Mouse (Mus musculus) hindbrain, embryonic 14.5 days (tissue): ENCODE data around the gene Vsir. TPM values are rescaled to one million over a fixed set of nuclear protein-coding genes. Genes with fewer than 3 reads are reported as not detected.

Experiments used
- ATAC-seq: fragments of 200-750 bp; cut with Nextera tagmentation; 2 replicates; pipeline ENCODE4 v1.8.0; 2017; ENCODE audit warnings: moderate number of reproducible peaks, mild to moderate bottlenecking, moderate TSS enrichment, moderate library complexity; ENCODE audit not compliant: low FRiP score
- DNase-seq: peaks from one replicate; pipeline ENCODE4 v3.0.0-alpha.2; 2015; ENCODE audit warnings: low spot score
- H3K27ac ChIP-seq: fragments of 300-500 bp; sonication (generic); 2 replicates; pipeline ENCODE4 v1.5.1; 2014; ENCODE audit warnings: mild to moderate bottlenecking, moderate library complexity
- H3K27me3 ChIP-seq: fragments of 300-500 bp; sonication (generic); 2 replicates; pipeline ENCODE4 v1.6.1; 2014; ENCODE audit warnings: mild to moderate bottlenecking, low read length, mixed read lengths; ENCODE audit not compliant: control insufficient read depth, insufficient read depth
- H3K36me3 ChIP-seq: fragments of 300-500 bp; sonication (generic); replicated peaks from 2 replicates; pipeline ENCODE4 v1.6.1; 2014; ENCODE audit not compliant: control insufficient read depth, insufficient read depth
- H3K4me1 ChIP-seq: fragments of 300-500 bp; sonication (generic); replicated peaks from 2 replicates; pipeline ENCODE4 v1.6.1; 2014; ENCODE audit warnings: antibody characterized with exemption, low read length, mixed read lengths; ENCODE audit not compliant: control insufficient read depth, insufficient read depth
- H3K4me2 ChIP-seq: fragments of 300-500 bp; sonication (generic); replicated peaks from 2 replicates; pipeline ENCODE4 v1.6.1; 2014; ENCODE audit warnings: mild to moderate bottlenecking, moderate library complexity
- H3K4me3 ChIP-seq: fragments of 300-500 bp; sonication (generic); replicated peaks from 2 replicates; pipeline ENCODE4 v1.5.1; 2014; ENCODE audit warnings: mild to moderate bottlenecking, low read length
- H3K9ac ChIP-seq: fragments of 300-500 bp; sonication (generic); 2 replicates; pipeline ENCODE4 v1.6.1; 2014
- H3K9me3 ChIP-seq: fragments of 300-500 bp; sonication (generic); 2 replicates; pipeline ENCODE4 v1.6.1; 2016; ENCODE audit warnings: low read length; ENCODE audit not compliant: control insufficient read depth
- WGBS: fragments of 180-500 bp; shearing (Covaris S2); extraction: QIAGEN DNeasy Blood & Tissue Kit; methylation state at CpG from one replicate; pipeline ENCODE4 v1.1.7; 2014; 5-methylcytosine and 5-hydroxymethylcytosine counted together
- polyA plus RNA-seq: library from polyadenylated mRNA; unstranded; fragments of >200 nt; fragmentation: Nextera tagmentation; extraction: Ambion mirVana; gene quantifications from 2 replicates; pipeline ENCODE4 v1.2.1, GENCODE M21; 2014

Vsir gene
- polyA plus RNA-seq, 1 experiment from 2014 or later, result 2.7 TPM

DNA sequence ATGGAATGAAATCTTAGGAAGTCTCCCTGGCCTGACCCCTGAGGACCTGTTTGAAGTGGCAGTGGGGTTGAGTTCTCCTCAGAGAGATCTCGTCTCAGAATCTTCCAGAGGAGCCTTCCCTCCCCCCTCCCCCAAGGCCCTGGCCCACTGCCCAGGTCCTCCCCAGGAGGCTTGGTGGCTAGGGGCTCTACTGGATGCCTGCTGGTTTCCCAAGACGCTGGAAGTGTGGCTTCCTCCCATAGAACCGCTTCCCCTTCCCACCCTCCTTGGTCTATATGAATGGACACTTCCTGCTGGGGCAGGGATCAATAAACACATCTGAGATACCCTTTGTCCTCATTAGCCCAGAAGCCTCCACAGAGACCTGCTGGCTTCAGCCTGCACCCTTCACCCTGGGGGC lies 4.6 kb downstream of the Vsir start:
- Histone ChIP-seq H3K27ac (no peak overlapping the region), H3K9ac (no peak overlapping the region), H3K27me3 (peaks cover 12% of the 10 kb centered on the region), H3K4me3 (no peak overlapping the region), H3K9me3 (0 out of 2 replicates have a peak, but pooled peaks cover 3% of the 10 kb centered on the region), H3K4me2 (0 out of 2 replicates have a peak overlapping the region, but pooled peaks have one; percentile 19), H3K4me1 (peaks cover 13% of the 10 kb centered on the region), H3K36me3 (no peaks in the 10 kb centered on the region)
- ATAC-seq (no peak), DNase-seq (no peak)
- WGBS, result 17% methylated on average over 3 of the region's 3 CpGs

DNA sequence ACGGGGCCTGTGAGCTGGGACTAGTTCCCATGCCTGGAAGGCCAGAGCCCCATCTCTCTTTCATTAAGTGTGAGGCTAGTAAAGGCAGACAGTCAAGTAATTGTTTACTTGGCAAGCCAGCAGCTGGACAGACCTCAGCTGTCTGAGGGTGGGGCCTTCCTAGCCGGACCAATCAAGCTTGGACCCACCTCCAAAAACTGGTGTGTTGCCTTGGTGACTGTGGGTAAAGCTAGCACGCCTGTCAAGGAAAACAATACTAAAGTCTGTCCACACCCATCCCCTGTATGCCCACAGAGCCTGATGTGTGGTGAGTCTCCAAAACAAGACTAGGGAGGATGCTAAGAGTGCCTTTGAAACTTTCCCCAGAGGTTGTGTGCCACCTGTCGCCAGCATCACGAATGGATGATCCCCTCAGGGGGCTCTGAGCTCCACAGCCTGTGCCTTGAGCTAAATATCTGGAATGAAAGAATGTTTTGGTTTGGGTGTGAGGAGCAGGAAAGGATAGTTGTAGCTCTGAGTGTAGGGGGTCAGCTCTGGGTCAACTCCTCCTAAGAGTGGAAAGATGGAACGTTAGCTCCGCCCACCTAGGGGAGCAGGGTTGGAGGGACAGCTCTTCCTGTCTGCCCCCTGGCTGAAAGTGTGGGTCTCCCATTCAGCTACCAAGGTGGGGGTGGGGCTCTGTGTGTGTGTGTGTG lies 5.3 kb downstream of the Vsir start:
- Histone ChIP-seq H3K27ac (no peak overlapping the region), H3K9me3 (no peaks in the 10 kb centered on the region)
- WGBS, result 26% methylated on average over 7 of the region's 7 CpGs

GRCm38 (mm10) chr10:60353241-60354002 lies 6.8 kb downstream of the Vsir start:
- H3K4me1 ChIP-seq, result peaks cover 2% of the 10 kb centered on the region; the same call in 1 of the 2 replicates
- H3K4me2 ChIP-seq, result no peak overlapping the region
- H3K4me3 ChIP-seq, result no peak overlapping the region
- H3K36me3 ChIP-seq, result no peaks in the 10 kb centered on the region
- H3K27me3 ChIP-seq, result no peaks in the 10 kb centered on the region
- no peak for DNase-seq
- no peak for ATAC-seq
- H3K27ac ChIP-seq, result no peak overlapping the region
- H3K9ac ChIP-seq, result no peak overlapping the region
- H3K9me3 ChIP-seq, result no peaks in the 10 kb centered on the region
- 58% methylated on average over 4 of the region's 5 CpGs for WGBS

More for the DNA sequence above, 5.3 kb downstream of the Vsir start:
- H3K9ac ChIP-seq, result no peak overlapping the region
- peaks cover 7% of the 10 kb centered on the region; the same call in 1 of the 2 replicates for H3K27me3 ChIP-seq
- H3K36me3 ChIP-seq, result no peaks in the 10 kb centered on the region
- ATAC-seq (peak; percentile 49; the same call in 1 of the 2 replicates), DNase-seq (no peak)
- no peak overlapping the region for H3K4me3 ChIP-seq
- peaks cover 7% of the 10 kb centered on the region; the same call in 1 of the 2 replicates for H3K4me1 ChIP-seq
- H3K4me2 ChIP-seq, result no peak overlapping the region

DNA sequence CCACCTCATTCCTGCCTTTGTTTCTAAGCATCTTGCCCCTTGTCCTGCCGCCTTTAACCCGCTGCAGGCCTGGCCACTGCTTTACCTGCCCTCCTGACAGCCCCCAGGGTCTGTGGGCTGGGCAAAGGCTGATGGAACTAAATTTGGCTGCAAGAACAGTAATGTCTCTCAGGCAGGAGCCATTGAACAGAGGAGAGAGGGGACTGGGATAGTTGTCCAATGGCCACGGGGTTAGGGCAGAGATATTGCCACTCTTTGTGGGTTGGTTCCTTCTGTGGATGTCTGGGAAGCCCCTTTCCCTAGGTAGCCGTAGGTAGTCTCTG lies 7.3 kb downstream of the Vsir start:
- Histone ChIP-seq H3K4me3 (no peak overlapping the region), H3K9ac (no peak overlapping the region), H3K27me3 (no peaks in the 10 kb centered on the region), H3K4me1 (peaks cover 2% of the 10 kb centered on the region; the same call in 1 of the 2 replicates), H3K4me2 (no peak overlapping the region), H3K27ac (no peak overlapping the region), H3K9me3 (no peaks in the 10 kb centered on the region), H3K36me3 (no peaks in the 10 kb centered on the region)
- no peak for ATAC-seq
- DNase-seq, result no peak
- WGBS, result 90% methylated on average over 4 of the region's 4 CpGs

- Histone ChIP-seq H3K4me1 (peaks cover 2% of the 10 kb centered on the region; the same call in 1 of the 2 replicates), H3K36me3 (no peaks in the 10 kb centered on the region), H3K27ac (no peak overlapping the region), H3K9me3 (no peaks in the 10 kb centered on the region), H3K4me2 (no peak overlapping the region), H3K27me3 (no peaks in the 10 kb centered on the region), H3K9ac (no peak overlapping the region), H3K4me3 (no peak overlapping the region)
- WGBS, result 82% methylated on average over 11 of the region's 11 CpGs
- DNase-seq, result no peak
- no peak for ATAC-seq
Measured at GRCm38 (mm10) chr10:60354881-60355677, 8.4 kb downstream of the Vsir start.

GRCm38 (mm10) chr10:60357441-60357840 lies 10.8 kb downstream of the Vsir start:
- no peak overlapping the region for H3K4me3 ChIP-seq
- no peaks in the 10 kb centered on the region for H3K27me3 ChIP-seq
- no peaks in the 10 kb centered on the region for H3K9me3 ChIP-seq
- H3K4me1 ChIP-seq, result no peaks in the 10 kb centered on the region
- DNase-seq (no peak), ATAC-seq (no peak)
- H3K4me2 ChIP-seq, result no peak overlapping the region
- no peak overlapping the region for H3K27ac ChIP-seq
- no peaks in the 10 kb centered on the region for H3K36me3 ChIP-seq
- H3K9ac ChIP-seq, result no peak overlapping the region
- 85% methylated on average over 4 of the region's 4 CpGs for WGBS

- Histone ChIP-seq H3K27ac (no peak overlapping the region), H3K4me3 (no peak overlapping the region), H3K4me1 (no peaks in the 10 kb centered on the region), H3K9me3 (no peaks in the 10 kb centered on the region), H3K4me2 (no peak overlapping the region), H3K27me3 (no peaks in the 10 kb centered on the region), H3K36me3 (no peaks in the 10 kb centered on the region), H3K9ac (no peak overlapping the region)
- no peak for DNase-seq
- no peak for ATAC-seq
- whole genome bisulfite sequencing, result 93% methylated on average over 14 of the region's 14 CpGs
Measured at GRCm38 (mm10) chr10:60357901-60358300, 11.2 kb downstream of the Vsir start.

GRCm38 (mm10) chr10:60358776-60359175 lies 12.1 kb downstream of the Vsir start:
- no peaks in the 10 kb centered on the region for H3K36me3 ChIP-seq
- H3K27ac ChIP-seq, result no peak overlapping the region
- WGBS, result 33% methylated on average over 4 of the region's 4 CpGs
- H3K4me1 ChIP-seq, result no peaks in the 10 kb centered on the region
- H3K9ac ChIP-seq, result no peak overlapping the region
- H3K27me3 ChIP-seq, result no peaks in the 10 kb centered on the region
- no peaks in the 10 kb centered on the region for H3K9me3 ChIP-seq
- no peak overlapping the region for H3K4me3 ChIP-seq
- ATAC-seq (no peak), DNase-seq (no peak)
- no peak overlapping the region for H3K4me2 ChIP-seq
